Mouse (Mus musculus): ENCODE results near the gene Grid2.

DNA sequence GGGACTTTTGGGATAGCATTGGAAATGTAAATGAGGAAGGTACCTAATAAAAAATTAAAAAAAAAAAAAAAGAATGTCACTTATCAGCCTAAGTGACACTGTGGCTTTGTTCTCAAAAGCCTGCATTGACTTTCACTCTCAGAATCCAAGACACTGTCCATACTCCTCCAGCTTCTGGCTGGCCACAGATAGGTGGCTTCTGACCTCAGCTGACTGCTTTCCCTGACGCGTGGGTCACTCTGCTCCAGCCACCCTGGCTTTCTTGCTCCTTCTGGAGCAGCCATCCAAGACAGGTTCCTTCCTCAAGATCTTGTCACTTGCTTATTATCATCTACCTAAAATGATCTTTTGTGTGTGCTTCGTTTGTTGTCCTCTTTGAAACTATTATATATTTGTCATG is 1298.0 kb downstream of the Grid2 start:
- TF ChIP-seq CTCF (IDR thresholded peaks at IDR 0.05; ENCODE audit: low read depth, low read length) (no peak), POLR2A (IDR thresholded peaks at IDR 0.05; ENCODE audit: borderline replicate concordance, low read depth, low read length) (no peak)

Measured in bone marrow macrophage, adult 2 months (primary cell).